Mouse (Mus musculus) adrenal gland, postnatal 14 days (tissue): ENCODE results near the gene Ncf4. TPM values are rescaled to one million over a fixed set of nuclear protein-coding genes. Genes with fewer than 3 reads are reported as not detected.
A peak's percentile ranks its signal among the peaks of the same experiment; 100 is the strongest.
"Not testable (repeated sequence)": the region's sequence is repeated elsewhere in the genome, so short reads cannot be mapped to it uniquely, and the experiment has no call there.

ENCODE experiments used
- DNase-seq: peaks from one replicate; pipeline ENCODE4 v3.0.0; 2021; ENCODE audit warnings: mixed read lengths
- total RNA-seq: library from RNA; stranded (reverse); gene quantifications from 2 replicates; pipeline ENCODE4 v1.2.3, GENCODE M21; 2021

Ncf4 gene
- total RNA-seq, 1 experiment from 2014 or later, result 2.4 TPM

- DNase-seq, result peak; percentile 78
Measured at GRCm38 (mm10) chr15:78254751-78255150, 10.2 kb downstream of the Ncf4 start.

GRCm38 (mm10) chr15:78256602-78257259 lies 12.1 kb downstream of the Ncf4 start:
- DNase-seq, result not testable (repeated sequence)

DNA sequence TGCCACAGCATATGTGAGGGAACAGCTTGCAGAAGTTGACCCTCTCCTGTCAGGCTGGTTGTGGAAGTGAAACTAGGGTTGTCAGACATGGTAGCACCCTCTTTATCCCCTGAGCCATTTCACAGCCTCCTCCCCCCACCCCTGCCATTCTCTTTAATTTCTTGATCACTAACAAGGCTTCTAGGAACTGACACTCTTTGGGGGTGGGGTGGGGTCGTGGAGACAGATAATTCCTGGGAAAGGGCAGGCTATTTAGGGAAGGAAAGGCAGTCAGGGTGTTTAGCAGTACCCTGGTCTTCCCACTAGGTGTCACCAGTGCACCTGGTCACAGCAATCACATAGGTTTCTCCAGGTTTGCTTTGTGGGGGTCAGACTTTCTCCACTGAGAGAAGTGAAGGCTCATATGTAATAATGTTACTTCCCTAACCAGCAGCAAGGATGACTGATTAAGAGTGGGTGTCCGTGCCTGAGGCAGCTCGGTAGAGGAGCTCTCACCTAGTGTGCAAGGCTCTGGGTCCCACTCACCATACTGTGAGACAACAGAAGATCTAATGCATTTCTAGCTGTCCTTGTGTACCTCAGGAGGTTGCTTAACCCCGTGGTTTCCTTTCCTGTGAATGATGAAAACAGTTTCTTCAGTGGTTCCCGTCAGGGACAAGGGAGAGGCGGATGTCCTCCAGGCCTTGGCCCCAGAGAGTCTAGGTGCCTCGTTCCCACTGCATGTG lies 12.9 kb downstream of the Ncf4 start:
- peak; percentile 80 for DNase-seq

DNA sequence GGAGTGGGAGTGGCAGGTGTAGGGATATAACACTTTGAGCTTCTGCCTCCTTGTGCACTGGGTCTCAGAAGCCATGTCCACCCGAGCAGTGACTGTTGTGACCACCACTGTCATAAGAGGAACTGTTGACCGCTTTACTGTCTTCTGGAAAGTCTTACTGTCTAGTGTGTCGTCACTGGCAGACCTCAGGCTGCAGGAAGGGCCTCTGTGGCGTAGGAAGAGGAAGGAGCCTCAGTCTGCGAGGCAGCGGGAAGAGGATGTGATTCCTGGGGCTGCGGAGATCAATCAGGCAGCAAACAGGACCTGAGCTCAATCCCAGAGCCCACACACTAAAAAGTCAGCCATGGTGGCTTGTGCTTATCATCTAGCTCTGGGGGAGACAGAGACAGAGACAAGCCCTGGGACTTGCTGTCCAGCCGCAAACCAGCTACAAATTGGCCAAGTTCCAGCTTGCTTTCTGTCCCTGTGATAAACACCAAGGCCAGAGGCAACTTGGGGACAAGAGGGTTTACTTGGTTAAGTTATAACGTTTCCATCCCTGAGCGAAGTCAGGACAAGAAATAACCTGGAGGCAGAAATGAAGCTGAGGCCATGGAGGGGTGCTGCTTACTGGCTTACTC lies 13.8 kb downstream of the Ncf4 start:
- DNase-seq, result peak; percentile 58

DNA sequence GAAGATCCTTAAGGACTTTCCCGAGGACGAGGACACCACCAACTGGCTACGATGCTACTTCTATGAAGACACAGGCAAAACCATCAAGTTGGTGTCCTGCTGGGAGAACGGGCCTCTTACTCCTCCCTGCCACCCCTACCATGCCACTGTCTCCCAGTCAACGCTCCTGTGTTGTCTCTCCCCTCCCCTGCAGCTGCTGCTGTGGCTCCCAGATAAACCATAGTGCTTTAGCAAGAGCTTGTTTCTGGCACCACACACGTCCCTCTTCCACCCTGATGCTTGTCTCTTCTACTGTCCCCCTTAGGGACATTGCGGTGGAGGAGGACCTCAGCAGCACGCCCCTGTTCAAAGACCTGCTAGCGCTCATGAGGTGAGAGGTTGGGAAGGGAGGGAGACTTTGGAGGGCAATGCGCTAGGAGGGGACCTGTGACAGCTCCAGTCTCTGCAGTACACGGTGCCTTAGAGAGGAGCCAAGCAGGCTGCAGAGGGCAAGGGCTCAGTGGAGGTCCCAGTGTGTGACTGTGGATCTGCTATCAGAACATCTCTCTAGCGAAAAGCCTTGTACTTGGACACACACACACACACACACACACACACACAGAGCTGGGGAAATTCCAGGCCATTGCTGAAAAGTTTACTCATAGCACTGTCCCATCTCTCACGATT lies 16.2 kb downstream of the Ncf4 start:
- no peak for DNase-seq

DNA sequence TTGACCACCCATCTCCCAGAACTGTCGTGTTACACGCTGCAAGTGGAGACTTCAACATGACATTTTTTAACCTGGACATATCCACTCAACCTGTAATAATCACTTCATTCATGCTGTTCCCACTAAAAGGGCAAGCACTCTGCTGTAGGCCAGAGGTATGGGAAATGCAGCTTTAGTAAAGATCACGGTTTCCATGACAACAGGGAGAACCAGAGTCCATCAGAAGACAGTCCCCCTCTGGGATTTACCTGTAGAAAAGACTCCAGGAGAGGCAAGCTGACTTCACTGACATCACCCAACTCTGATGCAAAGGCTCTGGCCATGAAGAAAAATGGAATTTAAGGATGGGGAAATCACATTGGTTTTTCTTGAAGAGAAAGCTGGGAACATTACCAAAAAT lies 18.7 kb downstream of the Ncf4 start:
- no peak for DNase-seq

GRCm38 (mm10) chr15:78267441-78267840 lies 22.8 kb downstream of the Ncf4 start:
- DNase-seq, result no peak

- no peak for DNase-seq
Measured at GRCm38 (mm10) chr15:78267865-78268264, 23.3 kb downstream of the Ncf4 start.

GRCm38 (mm10) chr15:78271208-78271607 lies 26.6 kb downstream of the Ncf4 start:
- no peak for DNase-seq

GRCm38 (mm10) chr15:78278308-78278707 lies 33.7 kb downstream of the Ncf4 start:
- DNase-seq, result no peak

DNA sequence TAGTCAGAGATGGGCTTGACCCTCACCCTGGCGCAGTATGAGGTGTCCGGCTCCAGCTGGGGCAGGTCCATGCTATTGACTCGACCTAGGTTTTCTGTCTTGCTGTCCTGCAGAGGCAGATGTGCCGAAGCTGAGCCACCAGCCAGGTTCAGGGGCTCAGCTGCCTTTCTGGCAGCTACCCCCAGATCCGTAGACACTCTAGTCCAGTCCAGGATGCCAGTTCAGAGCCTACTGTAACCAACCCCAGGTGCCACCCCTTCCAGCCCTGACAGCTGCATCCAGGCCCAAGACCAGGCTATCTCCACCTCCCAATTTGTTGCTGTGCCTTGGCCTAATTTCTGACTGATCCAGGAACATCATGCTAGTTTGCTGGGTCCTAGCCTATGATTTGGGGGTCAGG lies 43.3 kb downstream of the Ncf4 start:
- DNase-seq, result no peak

GRCm38 (mm10) chr15:78289775-78290174 lies 45.2 kb downstream of the Ncf4 start:
- not testable (repeated sequence) for DNase-seq

GRCm38 (mm10) chr15:78293228-78293627 lies 48.6 kb downstream of the Ncf4 start:
- DNase-seq, result not testable (repeated sequence)

DNA sequence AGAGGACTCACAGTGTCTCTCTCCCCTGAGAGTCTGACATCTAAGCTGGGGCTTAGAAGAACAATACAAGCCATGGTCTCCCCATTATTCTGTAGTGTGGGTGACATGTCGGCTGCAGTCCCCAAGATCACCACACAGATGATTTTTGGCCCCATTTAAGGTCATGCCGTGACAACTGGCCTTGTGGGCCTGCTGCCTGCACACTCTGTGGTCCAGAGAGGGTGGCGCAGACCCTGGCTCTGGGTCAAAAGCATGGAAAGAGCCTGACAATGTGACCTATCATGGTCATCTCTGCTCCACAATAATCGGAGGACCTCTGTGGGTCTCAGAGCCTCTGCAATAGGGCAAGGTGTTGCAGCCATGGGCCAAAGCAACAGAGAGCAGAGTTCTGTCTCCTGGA lies 49.1 kb downstream of the Ncf4 start:
- DNase-seq, result peak; percentile 37

DNA sequence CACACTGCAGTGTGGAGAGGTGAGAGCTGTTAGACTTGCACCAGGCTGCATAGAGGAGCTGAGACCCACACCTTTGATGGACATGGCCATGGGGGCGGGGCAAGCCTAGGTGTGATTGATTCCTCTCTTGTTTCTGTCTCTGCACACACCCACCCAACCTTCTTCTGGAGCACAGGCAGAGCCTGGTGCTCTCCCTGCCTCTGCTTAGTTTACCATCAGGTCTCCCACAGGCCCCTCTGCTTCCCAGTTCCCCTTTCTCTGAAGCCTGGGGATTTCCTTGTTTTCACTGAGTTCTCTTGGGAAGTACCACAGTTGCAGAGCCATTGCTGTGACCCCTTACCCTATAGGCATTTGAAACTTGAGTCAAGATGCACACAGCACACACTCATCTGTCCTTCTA lies 54.0 kb downstream of the Ncf4 start:
- DNase-seq, result no peak

GRCm38 (mm10) chr15:78299641-78300040 lies 55.0 kb downstream of the Ncf4 start:
- no peak for DNase-seq

GRCm38 (mm10) chr15:78300773-78301172 lies 56.2 kb downstream of the Ncf4 start:
- peak; percentile 44 for DNase-seq

DNA sequence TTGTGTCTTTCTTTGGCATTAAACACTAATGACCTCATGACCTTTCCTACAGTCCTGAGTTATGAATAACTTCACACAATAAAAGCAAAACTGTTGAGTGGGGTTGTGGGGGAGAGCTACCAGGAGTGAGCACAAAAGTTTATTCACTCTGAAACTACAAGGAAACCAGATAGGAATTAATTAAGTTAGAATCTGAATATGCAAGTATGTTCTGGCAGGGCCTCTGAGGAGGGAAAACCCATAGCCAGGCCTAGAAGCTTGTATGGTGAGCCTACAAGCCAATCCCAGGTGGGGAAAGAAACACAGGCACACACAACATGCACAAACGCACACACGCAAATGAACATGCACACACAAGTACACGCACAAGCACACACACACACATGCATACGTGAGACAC lies 58.1 kb downstream of the Ncf4 start:
- DNase-seq, result no peak

DNA sequence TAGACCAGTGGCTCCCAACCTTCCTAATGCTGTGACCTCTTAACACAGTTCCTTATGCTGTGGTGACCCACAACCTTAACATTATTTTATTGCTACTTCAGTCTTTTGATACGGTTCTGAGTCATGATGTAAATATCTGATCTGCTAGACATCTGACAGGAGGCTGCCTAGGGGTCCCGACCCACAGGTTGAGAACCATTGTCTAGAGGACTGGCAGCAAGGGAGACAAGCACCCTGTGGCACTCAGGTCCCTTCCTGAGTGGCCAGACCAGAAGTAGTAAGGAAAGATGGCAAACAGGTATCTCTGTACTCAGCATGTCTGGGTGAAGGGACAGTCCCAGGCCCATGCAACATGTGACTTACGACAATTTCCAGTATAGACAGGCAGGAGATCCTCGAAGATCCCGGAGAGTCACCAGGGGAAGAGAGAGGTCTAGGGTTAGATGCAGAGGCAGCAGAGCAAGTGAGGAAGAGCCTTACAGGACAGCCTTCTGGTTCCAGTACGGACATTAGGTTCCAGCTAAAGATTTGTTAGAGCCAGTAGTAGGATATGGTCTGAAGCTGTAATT lies 59.1 kb downstream of the Ncf4 start:
- DNase-seq, result no peak

- no peak for DNase-seq
Measured at GRCm38 (mm10) chr15:78305341-78305933, 60.8 kb downstream of the Ncf4 start, which contains the start of gene Csf2rb2. Gene Csf2rb2, minus strand, starts transcription at chr15:78305721.

DNA sequence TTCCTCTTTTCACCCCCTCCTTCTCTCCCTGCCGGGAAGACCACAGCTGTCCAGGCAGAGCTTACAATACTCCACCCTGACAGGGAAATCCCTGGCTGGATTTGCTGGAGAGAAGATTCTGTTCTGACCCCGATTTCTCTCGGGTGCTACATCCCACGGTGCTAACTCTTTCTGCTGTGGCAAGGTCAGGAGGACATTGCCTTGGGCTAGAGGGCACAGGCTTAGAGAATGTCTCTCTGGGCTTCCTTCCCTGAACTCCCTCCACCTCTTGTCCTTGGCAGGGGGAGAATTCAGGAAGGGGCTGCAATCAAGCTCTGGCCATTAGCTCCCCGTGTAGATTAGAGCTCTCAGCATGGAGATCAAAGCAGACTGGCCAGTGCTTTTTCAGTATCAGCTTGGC lies 65.3 kb downstream of the Ncf4 start:
- DNase-seq, result no peak

GRCm38 (mm10) chr15:78310971-78311370 lies 66.4 kb downstream of the Ncf4 start:
- no peak for DNase-seq
